Mouse (Mus musculus) embryonic fibroblast, embryonic 13.5 days (primary cell): ENCODE results near the gene Camta1.

Experiments used
- CTCF ChIP-seq: IDR thresholded peaks from 2 replicates; pipeline ENCODE4 v1.5.1; 2011; ENCODE audit warnings: mild to moderate bottlenecking, control low read depth, low read length, moderate library complexity, borderline replicate concordance; ENCODE audit not compliant: insufficient read depth
- POLR2A ChIP-seq: IDR thresholded peaks from 2 replicates; pipeline ENCODE4 v1.6.1; 2011; ENCODE audit warnings: low read depth, mild to moderate bottlenecking, control low read depth, low read length, moderate library complexity

GRCm38 (mm10) chr4:151108834-151109241 lies 752.8 kb downstream of the Camta1 start:
- no peak for TF ChIP-seq CTCF
- TF ChIP-seq POLR2A: no peak
